Mouse (Mus musculus) thymus, adult 2 months (tissue): Measurements from ENCODE around the gene Lhb. TPM values are rescaled to one million over a fixed set of nuclear protein-coding genes. Genes with fewer than 3 reads are reported as not detected.

Source experiments
- DNase-seq: peaks from one replicate; pipeline ENCODE4 v3.0.0; 2021
- H3K27ac ChIP-seq: fragments of 200-500 bp; 2 replicates; pipeline ENCODE4 v1.5.1; 2012; ENCODE audit warnings: low read length, control low read depth; ENCODE audit not compliant: control insufficient read depth, insufficient read depth
- H3K27me3 ChIP-seq: fragments of 200-500 bp; 2 replicates; pipeline ENCODE4 v1.6.1; 2012; ENCODE audit warnings: mild to moderate bottlenecking, low read length, moderate library complexity, mixed read lengths; ENCODE audit not compliant: control insufficient read depth, insufficient read depth
- H3K36me3 ChIP-seq: fragments of 200-500 bp; 2 replicates; pipeline ENCODE4 v1.6.1; 2012; ENCODE audit warnings: mild to moderate bottlenecking, low read length, moderate library complexity; ENCODE audit not compliant: control insufficient read depth, insufficient read depth
- H3K4me1 ChIP-seq: fragments of 200-500 bp; replicated peaks from 2 replicates; pipeline ENCODE4 v1.6.1; 2012; ENCODE audit warnings: low read length; ENCODE audit not compliant: control insufficient read depth, insufficient read depth
- H3K4me3 ChIP-seq: fragments of 200-500 bp; 2 replicates; pipeline ENCODE4 v1.5.1; 2012; ENCODE audit warnings: mild to moderate bottlenecking, low read length, control low read depth, moderate library complexity; ENCODE audit not compliant: control insufficient read depth, insufficient read depth
- CTCF ChIP-seq: fragments of 200-500 bp; IDR thresholded peaks from 2 replicates; pipeline ENCODE4 v1.5.1; 2012; ENCODE audit warnings: mild to moderate bottlenecking, control low read depth, low read length, moderate library complexity, borderline replicate concordance; ENCODE audit not compliant: control insufficient read depth, poor library complexity, insufficient read depth; ENCODE audit errors: extremely low read depth
- POLR2A ChIP-seq: fragments of 200-500 bp; IDR thresholded peaks from 2 replicates; pipeline ENCODE4 v1.6.1; 2012; ENCODE audit warnings: mild to moderate bottlenecking, low read length, control low read depth, moderate library complexity; ENCODE audit not compliant: control insufficient read depth, poor library complexity, insufficient read depth; ENCODE audit errors: extremely low read depth
- WGBS: fragments of 180-500 bp; shearing (Covaris S2); methylation state at CpG from one replicate; pipeline ENCODE4 v1.1.7; 2018; 5-methylcytosine and 5-hydroxymethylcytosine counted together
- polyA plus RNA-seq: library from polyadenylated mRNA; depleted of rRNA; stranded (reverse); fragments of >200 nt; gene quantifications from 2 replicates; pipeline ENCODE4 v1.2.3, GENCODE M21; 2012

The Lhb gene
- polyA plus RNA-seq, 1 experiment: 0.80 TPM

- Histone ChIP-seq H3K36me3 (peaks cover 50% of the 10 kb centered on the region), H3K4me3 (no peak overlapping the region), H3K27me3 (no peaks in the 10 kb centered on the region), H3K4me1 (no peaks in the 10 kb centered on the region), H3K27ac (no peak overlapping the region)
- TF ChIP-seq CTCF: no peak
- no peak for TF ChIP-seq POLR2A
- 94% methylated on average over 8 of the region's 8 CpGs for WGBS
- DNase-seq: no peak
Measured at GRCm38 (mm10) chr7:45426556-45426955, 5.9 kb downstream of the Lhb start.

GRCm38 (mm10) chr7:45433835-45434202 is 13.2 kb downstream of the Lhb start:
- under 1% methylated on average over 7 of the region's 7 CpGs for WGBS
- H3K36me3 ChIP-seq: peaks cover 7% of the 10 kb centered on the region
- peaks cover 22% of the 10 kb centered on the region for H3K4me1 ChIP-seq
- no peak for DNase-seq
- TF ChIP-seq POLR2A: 0 out of 2 replicates have a peak, but pooled peaks have one; percentile 10
- TF ChIP-seq CTCF: no peak
- H3K4me3 ChIP-seq: peak overlapping the region; percentile 74
- H3K27me3 ChIP-seq: no peaks in the 10 kb centered on the region
- H3K27ac ChIP-seq: peak overlapping the region; percentile 38; the same call in 1 of the 2 replicates

- Histone ChIP-seq H3K4me1 (peaks cover 22% of the 10 kb centered on the region), H3K4me3 (peak within 1 kb of the TSS; percentile 74), H3K27ac (peak within 1 kb of the TSS; percentile 77; the same call in 1 of the 2 replicates)
Measured at GRCm38 (mm10) chr7:45434203-45435015, 13.8 kb downstream of the Lhb start, which contains the start of gene Gys1. Gene Gys1 (plus strand): TSS chr7:45434844.

GRCm38 (mm10) chr7:45435038-45435437 is 14.4 kb downstream of the Lhb start:
- no peaks in the 10 kb centered on the region for H3K27me3 ChIP-seq
- 6% methylated on average over 16 of the region's 16 CpGs for WGBS
- H3K36me3 ChIP-seq: no peaks in the 10 kb centered on the region
- peaks cover 22% of the 10 kb centered on the region for H3K4me1 ChIP-seq
- TF ChIP-seq POLR2A: no peak
- TF ChIP-seq CTCF: no peak
- no peak for DNase-seq
- peak overlapping the region; percentile 53 for H3K4me3 ChIP-seq
- H3K27ac ChIP-seq: no peak overlapping the region

More at GRCm38 (mm10) chr7:45434203-45435015, 13.8 kb downstream of the Lhb start, which contains the start of gene Gys1:
- TF ChIP-seq CTCF: peak; percentile 97
- peak; percentile 16 for TF ChIP-seq POLR2A
- peak; percentile 100 for DNase-seq
- Histone ChIP-seq H3K36me3 (peaks cover under 1% of the 10 kb centered on the region; the same call in 1 of the 2 replicates), H3K27me3 (no peaks in the 10 kb centered on the region)
- WGBS: under 1% methylated on average over 45 of the region's 45 CpGs

GRCm38 (mm10) chr7:45436444-45436843 is 15.8 kb downstream of the Lhb start:
- TF ChIP-seq POLR2A: no peak
- TF ChIP-seq CTCF: no peak

GRCm38 (mm10) chr7:45437046-45437445 is 16.4 kb downstream of the Lhb start:
- H3K4me1 ChIP-seq: peaks cover 22% of the 10 kb centered on the region
- H3K27me3 ChIP-seq: no peaks in the 10 kb centered on the region
- H3K4me3 ChIP-seq: no peak overlapping the region
- no peaks in the 10 kb centered on the region for H3K36me3 ChIP-seq
- no peak for DNase-seq
- 91% methylated on average over 6 of the region's 6 CpGs for WGBS
- H3K27ac ChIP-seq: no peak overlapping the region
- TF ChIP-seq CTCF: no peak
- TF ChIP-seq POLR2A: no peak

More at GRCm38 (mm10) chr7:45436444-45436843, 15.8 kb downstream of the Lhb start:
- Histone ChIP-seq H3K4me1 (peaks cover 22% of the 10 kb centered on the region), H3K4me3 (no peak overlapping the region), H3K27me3 (no peaks in the 10 kb centered on the region), H3K36me3 (no peaks in the 10 kb centered on the region), H3K27ac (no peak overlapping the region)
- WGBS: 95% methylated on average over 5 of the region's 5 CpGs
- no peak for DNase-seq
